Mouse (Mus musculus): ENCODE results near the gene Kat8. TPM values are rescaled to one million over a fixed set of nuclear protein-coding genes. Genes with fewer than 3 reads are reported as not detected.
A peak's percentile ranks its signal among the peaks of the same experiment; 100 is the strongest.

Kat8 gene
- total RNA-seq, 2 experiments from 2014 or later, result 24.3 to 26.6 TPM

DNA sequence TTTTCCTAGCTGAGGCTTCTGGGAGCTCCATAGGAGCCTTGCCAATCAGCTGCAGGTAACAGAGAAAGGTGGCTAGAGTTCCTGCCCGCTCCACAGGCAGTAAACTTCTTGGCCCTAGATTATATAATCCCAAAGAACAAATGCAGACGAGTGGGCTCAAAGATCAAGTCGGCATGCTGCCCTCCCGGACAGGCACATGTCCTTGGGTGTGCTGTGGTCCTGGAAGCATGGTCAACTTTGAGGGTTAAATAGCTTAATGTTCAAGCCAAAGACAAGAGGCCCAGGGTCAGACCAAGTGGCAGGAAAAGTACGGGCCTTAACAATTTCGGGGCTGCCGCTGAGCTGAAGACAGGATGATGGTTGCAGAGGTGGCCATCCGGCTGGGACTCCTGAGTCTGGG, 13.8 kb downstream of the Kat8 start:
- intact Hi-C loops (cut with DNase I), result no loop called here
- H3K27ac ChIP-seq, result no peak overlapping the region
- no peak overlapping the region for H3K4me3 ChIP-seq
- no peak for DNase-seq
- TF ChIP-seq CTCF (IDR thresholded peaks at IDR 0.05), result no peak

DNA sequence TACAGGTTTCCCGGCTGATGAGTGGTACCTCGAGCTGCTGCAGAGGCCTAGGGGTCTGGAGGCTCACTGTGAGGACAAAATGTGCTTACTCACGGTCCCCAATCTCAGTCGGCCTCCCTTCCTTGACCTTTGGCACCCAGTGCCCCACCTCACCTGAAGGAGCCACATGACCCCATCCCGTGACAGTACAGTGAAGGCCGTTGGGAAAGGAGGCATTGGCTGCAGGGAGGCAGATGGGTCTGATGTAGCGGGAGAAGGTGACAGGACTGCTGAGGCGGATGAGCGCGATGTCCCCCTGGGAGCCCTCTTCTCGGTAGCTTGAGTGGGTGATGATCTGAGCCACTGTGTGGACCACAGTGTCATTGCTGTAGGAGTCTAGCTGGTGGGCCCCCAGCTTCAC, 14.5 kb downstream of the Kat8 start:
- intact Hi-C loops (cut with DNase I), result no loop called here
- no peak for DNase-seq
- H3K4me3 ChIP-seq, result no peak overlapping the region
- no peak overlapping the region for H3K27ac ChIP-seq
- TF ChIP-seq CTCF (IDR thresholded peaks at IDR 0.05), result no peak

DNA sequence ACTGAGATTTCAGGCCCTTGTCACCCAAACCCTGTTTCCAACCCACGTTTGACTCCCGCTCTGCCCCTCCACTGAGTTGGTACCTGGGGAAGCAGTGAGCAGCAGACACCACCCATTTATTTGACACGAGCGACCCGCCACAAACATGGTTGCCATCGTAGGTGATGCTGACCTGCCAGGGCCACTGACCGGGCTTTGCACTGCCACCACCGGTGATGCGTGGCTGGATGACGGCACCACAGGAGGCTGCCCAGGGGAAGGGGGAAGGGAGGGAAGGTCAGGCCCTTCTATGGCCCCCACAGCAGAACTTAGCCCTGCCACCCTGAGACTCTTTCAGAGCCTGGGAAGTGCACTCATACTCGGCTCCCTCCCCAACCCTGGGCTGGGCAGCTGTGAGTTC, 15.4 kb downstream of the Kat8 start:
- intact Hi-C loops (cut with DNase I), result no loop called here
- H3K27ac ChIP-seq, result no peak overlapping the region
- DNase-seq, result no peak
- no peak overlapping the region for H3K4me3 ChIP-seq
- TF ChIP-seq CTCF (IDR thresholded peaks at IDR 0.05), result no peak

DNA sequence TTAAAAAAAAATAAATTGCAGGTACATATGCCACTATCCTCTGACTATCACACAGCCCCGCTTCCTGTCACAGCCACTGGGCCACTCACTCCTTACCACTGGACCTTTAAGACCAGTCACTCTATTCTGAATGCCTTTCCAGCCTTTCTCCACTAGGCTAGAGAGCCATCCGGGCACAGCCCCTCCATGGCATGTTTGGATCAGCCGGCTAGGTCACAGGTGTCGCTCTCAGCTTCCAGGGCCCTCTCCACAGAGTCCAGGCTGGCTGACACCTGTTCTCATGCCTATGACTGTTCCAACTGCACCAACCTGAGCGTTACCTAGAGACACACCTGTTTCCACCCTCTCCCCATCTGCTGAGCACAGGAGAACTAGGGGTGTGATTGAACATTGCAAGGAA, 16.3 kb downstream of the Kat8 start:
- intact Hi-C loops (cut with DNase I), result no loop called here
- H3K27ac ChIP-seq, result no peak overlapping the region
- no peak overlapping the region for H3K4me3 ChIP-seq
- no peak for TF ChIP-seq CTCF (IDR thresholded peaks at IDR 0.05)
- no peak for DNase-seq

DNA sequence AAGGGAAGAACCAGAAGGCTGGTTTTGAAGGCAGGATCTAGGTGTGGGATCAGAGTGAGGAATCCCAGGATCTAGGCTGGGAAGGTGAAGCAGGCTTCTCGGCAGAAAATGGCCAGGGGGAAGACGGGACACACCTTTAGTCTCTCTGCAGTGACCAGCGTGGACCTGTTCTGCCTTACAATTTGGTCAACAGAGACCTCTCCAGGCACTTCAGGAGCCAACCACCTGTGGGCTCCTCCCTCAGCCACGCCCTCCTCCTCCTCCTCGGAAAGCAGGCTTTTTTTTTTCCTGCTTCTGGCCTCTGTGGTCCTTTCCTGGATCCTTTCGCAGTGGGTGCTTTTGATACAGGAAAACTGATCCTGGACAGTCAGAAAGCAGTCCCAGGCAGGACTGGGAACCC, 17.6 kb downstream of the Kat8 start, which contains the start of gene Prss8:
Gene Prss8, minus strand, starts transcription at position 182 of the 400 bp plus-strand sequence.
- no peak for TF ChIP-seq CTCF (IDR thresholded peaks at IDR 0.05)
- intact Hi-C loops (cut with DNase I), result loop anchor here (10.0 kb wide), 1 partner anchor 275 kb away; the partner anchor contains the start of gene Cox6a2
- H3K27ac ChIP-seq, result no peak within 1 kb of the TSS
- DNase-seq, result no peak
- H3K4me3 ChIP-seq, result no peak within 1 kb of the TSS

DNA sequence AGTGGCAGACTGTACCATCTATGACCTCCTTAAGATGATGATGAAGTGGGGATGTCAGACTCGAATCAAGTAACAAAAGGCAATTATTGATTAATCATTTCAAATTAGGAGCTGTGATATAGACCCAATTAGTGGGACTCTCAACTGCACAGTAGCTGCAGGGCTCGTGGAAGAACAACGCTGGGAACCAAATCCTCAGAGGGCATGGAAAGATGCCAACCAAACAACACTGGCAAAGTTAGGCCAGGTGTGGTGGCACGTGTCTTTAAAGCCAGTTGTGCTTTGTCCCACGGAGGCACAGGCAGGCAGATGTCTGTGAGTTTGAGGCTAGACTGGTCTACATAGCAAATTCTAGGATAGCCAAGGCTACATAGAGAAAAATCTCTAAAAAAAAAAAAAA, 18.3 kb downstream of the Kat8 start:
- no peak overlapping the region for H3K27ac ChIP-seq
- no peak for DNase-seq
- no peak for TF ChIP-seq CTCF (IDR thresholded peaks at IDR 0.05)
- no peak overlapping the region for H3K4me3 ChIP-seq
- intact Hi-C loops (cut with DNase I), result loop anchor here (10.0 kb wide), 1 partner anchor 274 kb away; the partner anchor contains the start of gene Cox6a2

DNA sequence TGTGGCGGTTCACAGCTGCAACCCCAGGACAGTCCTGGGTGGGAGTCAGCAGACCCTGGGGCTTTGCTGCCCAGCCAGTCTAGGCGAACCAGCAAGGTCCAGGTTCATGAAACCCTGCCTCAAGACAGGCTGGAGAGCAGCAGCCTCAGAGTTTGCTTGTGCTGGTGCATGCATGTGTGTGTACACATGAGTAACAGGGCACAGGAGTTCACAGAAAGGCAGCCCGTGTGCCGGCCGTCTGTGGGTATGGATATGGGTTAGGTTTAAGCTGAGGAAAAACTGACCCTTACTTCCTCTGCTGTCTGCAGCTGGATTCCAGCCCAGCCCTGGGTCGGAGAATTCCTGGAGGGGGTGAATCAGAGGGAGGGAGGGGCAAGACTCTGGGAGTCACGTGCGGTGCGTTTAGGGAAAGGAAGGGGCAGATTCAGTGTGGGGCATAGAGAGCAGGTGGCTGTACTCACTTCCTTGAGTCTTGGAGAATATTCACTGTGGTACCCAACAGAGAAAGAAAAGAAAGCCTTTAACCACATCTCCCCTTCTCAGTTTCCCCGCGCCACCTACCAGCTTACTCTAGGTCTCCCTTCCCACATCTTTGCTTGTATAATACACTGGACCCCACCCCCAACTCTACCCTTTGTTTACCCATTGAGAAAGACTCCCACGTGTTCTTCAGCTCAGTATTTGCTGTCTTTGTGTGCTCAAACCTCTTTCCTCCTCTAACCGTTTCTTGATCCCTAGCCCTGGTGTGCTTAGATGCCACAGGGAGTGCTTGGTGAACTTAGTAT, 19.2 kb downstream of the Kat8 start:
- no peak for DNase-seq
- no peak for TF ChIP-seq CTCF (IDR thresholded peaks at IDR 0.05)
- no peak overlapping the region for H3K27ac ChIP-seq
- H3K4me3 ChIP-seq, result no peak overlapping the region
- intact Hi-C loops (cut with DNase I), result loop anchor here (10.0 kb wide), 1 partner anchor 273 kb away; the partner anchor contains the start of gene Cox6a2

DNA sequence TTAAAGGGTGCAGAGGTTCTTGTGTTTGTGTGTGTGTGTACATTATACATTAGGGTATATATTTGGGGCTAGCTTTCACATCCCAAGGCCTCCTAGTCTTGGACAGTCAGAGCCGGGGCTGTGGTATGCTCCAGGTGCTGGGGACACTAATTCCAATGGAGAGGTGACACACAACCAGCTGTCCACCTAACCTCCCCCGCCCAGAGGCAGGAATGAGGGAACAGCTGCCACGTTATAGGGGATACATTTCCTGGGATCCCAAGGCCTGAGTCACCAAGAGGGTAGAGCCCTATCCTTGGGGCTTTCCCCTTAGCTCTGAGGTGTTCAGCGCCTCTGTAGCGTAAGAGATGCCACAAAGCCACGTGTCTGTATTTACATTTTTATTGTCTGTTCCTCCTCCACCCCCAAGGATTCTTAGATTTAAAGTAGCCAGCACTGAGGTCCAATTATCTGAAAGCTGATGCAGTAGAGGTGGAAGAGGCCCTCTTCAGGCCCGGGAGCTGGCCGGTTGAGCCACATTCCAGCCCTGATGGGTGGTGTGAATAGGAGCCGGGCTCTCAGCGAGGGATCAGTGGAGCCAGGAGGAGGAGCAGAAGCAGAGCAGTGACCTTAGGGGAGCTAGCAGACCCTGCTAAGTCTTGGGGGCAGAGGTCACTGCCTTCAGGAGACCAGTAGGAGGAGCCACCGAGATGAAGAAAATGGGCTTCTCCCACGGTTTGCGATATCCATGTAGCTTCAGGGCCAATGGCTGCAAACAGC, 20.1 kb downstream of the Kat8 start:
- Histone ChIP-seq H3K4me3 (no peak overlapping the region), H3K27ac (no peak overlapping the region)
- intact Hi-C loops (cut with DNase I), result loop anchor here (10.0 kb wide), 1 partner anchor 272 kb away; the partner anchor contains the start of gene Cox6a2
- no peak for DNase-seq
- no peak for TF ChIP-seq CTCF (IDR thresholded peaks at IDR 0.05)

DNA sequence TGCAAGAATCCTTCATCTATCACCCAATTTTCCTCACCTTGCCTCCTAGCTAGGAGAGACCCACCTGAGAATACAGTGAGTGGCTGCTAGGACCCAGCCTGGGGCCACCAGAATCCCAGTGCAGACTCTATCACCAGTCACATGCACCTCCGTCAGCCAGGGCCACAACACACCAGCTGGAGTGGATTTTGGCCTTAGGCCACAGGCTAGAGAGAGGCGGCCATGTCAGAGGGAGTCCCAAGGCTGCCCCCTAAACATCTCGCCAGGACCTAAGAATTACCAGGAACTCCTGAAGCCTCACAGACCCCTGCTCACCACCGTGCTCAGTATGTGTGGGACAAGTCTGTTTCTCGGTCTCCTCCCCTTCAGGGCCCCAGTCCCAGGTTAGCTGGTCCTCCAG, 21.8 kb downstream of the Kat8 start:
- no peak for TF ChIP-seq CTCF (IDR thresholded peaks at IDR 0.05)
- intact Hi-C loops (cut with DNase I), result loop anchor here (2.0 to 10.0 kb wide), 2 partner anchors 21 to 271 kb away; partner anchors contain the start of genes Cox6a2 and Kat8
- no peak overlapping the region for H3K4me3 ChIP-seq

DNA sequence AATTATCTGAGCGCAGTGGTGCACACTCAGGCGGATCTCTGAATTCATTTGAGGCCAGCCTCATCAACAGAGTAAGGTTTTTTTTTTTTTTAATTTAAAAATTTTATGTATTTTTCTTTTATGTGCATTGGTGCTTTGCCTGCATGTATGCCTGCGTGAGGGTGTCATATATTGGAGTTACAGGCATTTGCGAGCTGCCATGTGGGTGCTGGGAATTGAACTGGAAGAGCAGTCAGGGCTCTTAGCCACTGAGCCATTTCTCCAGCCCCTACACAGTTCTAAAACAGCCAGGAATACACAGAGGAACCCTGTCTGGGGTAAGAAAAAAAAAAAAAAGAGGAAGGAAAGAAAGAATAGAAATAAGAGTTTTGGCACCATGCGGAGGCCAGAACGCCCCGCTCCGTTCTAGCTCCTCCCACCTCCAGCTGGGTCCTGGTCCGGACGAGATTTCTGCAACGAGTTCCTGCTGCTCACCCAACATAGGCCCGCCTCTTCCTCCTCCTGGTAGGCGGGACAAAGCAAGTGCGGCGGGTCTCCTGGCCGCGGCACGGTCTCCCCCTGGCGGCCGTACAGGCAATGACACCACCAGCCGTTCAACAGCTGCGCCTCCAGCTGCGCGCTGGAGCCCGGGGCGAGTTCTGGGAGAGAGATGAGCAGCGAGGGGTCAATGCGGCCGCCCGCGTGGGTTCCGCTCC, 22.9 kb downstream of the Kat8 start:
- DNase-seq, result peak; percentile 97
- TF ChIP-seq CTCF (IDR thresholded peaks at IDR 0.05), result no peak
- intact Hi-C loops (cut with DNase I), result loop anchor here (1.0 to 10.0 kb wide), 4 partner anchors 22 to 270 kb away; partner anchors contain the start of genes Cox6a2, Gm21974, Hsd3b7 and Kat8
- H3K4me3 ChIP-seq, result peak overlapping the region; percentile 76
- H3K27ac ChIP-seq, result peak overlapping the region; percentile 87

More for the DNA sequence above, 21.8 kb downstream of the Kat8 start:
- H3K27ac ChIP-seq, result no peak overlapping the region
- no peak for DNase-seq

DNA sequence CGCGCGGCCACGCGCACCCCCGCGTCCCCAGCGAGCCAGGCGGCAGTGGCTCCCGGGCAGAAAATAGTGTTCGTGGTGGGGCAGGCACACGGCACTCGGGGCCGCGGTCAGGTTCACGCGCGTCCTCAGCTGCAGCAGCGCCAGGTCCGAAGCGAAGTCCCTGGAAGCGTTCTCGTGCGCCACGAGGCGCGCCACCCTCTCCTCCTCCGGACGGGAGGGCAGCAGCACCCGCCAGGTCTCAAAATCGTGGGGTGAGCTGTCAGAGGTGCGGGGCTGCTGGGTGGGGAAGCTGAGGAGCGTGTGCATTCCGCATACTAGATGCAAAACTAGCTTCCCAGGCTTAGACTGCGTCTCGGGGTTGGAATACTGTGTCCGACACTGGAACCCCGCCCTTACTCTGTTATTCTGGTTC, 23.4 kb downstream of the Kat8 start:
- Histone ChIP-seq H3K4me3 (peak overlapping the region; percentile 76), H3K27ac (peak overlapping the region; percentile 87)
- TF ChIP-seq CTCF (IDR thresholded peaks at IDR 0.05), result no peak
- intact Hi-C loops (cut with DNase I), result loop anchor here (1.0 to 10.0 kb wide), 4 partner anchors 23 to 269 kb away; partner anchors contain the start of genes Cox6a2, Gm21974, Hsd3b7 and Kat8
- no peak for DNase-seq

DNA sequence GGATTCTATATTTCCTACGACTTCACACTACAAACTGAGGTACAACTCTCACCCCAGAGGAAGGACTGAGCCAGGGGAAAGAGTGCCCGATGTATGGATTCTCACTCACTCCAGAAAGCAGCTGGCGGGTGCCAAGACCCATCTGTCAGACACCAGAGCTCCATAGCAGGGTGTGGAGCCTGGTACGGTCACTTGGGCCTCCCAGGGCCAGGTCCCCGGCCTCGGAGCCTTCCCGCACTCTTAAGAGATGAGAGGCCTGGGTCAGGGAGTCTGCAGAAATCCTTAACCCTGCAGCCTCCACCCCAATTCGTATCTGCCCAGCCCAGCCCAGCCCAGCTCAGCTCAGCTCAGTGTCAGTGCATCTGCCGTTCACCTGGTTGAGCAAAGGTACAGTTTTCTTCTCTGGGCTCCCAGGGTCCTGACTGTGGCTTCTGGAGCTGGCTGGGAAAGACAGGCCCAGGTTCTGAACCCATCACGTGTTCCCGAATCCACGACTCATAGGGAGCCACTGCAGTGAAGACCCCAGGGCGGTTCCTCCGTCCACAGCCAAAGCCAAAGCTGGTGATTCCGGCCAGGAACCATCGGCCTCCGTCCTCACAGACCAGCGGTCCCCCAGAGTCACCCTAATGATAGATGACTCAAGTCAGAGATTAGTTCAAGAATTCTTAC, 24.0 kb downstream of the Kat8 start:
- Histone ChIP-seq H3K27ac (peak overlapping the region; percentile 87), H3K4me3 (peak overlapping the region; percentile 76)
- intact Hi-C loops (cut with DNase I), result loop anchor here (5.0 to 10.0 kb wide), 2 partner anchors 39 to 268 kb away; partner anchors contain the start of genes Cox6a2, Gm21974 and Vkorc1
- TF ChIP-seq CTCF (IDR thresholded peaks at IDR 0.05), result no peak
- no peak for DNase-seq
